Mouse (Mus musculus): Measurements from ENCODE around the gene 6030408B16Rik.

DNA sequence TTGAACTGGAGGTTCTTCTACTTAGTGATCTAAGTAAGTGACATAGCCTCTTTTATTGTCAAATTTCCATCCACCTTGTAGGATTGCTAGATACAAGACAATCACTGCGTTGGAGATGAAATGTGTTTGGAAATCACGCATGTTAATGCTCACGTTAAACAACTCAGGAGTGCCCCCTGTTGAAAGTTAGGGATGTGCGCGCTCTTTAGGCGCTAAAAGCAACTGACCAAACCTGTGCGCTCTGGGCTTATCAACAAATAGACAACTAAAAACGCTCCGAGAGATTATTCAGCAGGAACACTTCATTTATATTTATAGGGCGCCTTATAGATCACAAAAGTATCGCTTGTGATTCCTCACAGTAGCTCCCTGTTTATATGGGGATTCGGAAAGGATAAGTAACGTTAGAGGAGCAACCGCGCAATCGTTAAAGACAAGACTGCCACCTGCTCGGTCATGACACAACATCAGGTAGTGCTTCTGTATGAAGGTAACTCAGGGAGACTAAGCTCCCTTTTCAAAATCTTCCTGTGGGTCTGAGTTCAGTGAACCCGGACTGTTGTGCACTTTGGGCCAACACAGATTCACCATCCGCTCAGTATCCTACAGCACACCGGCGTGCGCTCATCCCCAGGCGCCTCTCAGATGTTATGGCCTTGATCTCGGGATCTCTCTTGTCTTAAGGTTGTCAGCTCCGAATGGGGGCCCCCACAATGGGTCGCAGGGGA lies 9.7 kb upstream of the 6030408B16Rik start:
- no peak for TF ChIP-seq CTCF (IDR thresholded peaks at IDR 0.05; ENCODE audit: low read depth, low read length)
- no peak for TF ChIP-seq GATA1 (IDR thresholded peaks at IDR 0.05; ENCODE audit: borderline replicate concordance, low read length)
